Comparison of ENCODE assay signal across 9 mouse cellular contexts in the genomic region with DNA sequence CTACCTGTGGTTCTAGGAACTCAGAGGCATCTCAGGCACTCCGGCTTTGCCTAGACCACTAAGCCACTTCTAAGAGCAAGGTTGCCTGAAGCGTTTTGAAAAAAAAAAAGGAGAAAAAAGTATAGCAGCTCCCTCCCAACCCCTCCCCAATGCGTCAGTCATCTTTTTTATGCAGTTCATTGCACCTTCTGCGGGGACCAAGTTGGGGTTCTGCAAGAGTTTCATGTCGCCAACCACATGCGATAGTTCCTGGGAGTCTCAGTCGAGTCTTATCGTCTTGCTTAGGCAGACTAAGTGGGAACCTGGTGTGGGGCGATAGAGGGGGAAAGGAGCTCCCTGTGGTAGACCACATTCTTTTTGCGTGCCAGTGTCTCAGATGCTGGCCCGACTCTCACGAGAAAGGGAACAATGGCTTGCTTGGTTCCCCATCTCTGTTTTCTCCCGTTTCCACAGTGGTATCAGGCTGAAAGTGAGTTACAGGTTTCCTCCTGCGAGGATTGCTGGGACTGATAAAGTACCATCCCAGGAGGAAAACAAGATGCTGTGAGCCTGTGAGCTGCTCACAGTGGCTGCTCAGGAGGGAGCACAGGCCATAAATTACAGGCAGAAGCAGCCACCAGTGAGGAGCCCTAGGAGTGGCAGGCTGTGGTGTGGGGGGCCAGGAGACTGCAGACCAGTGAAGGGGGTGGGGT. TPM values are rescaled to one million over a fixed set of nuclear protein-coding genes. Genes with fewer than 3 reads are reported as not detected.
DNase-seq lines count a peak whose midpoint lies in the region; ATAC-seq lines count a peak whose summit lies in the region.
"Had no signal": no experiment of that assay in that cellular context is flagged by ENCODE, and none has a peak within 500 bp of the region (broad histone marks: within the 10 kb centered on the region; RNA-seq: fewer than 3 reads in every experiment).

No protein-coding gene starts in this region.

- H3K9ac ChIP-seq in kidney, embryonic 14.5 days (ENCODE audit: low read depth, low read length): no peak overlapping the region
- H3K9ac ChIP-seq in liver, embryonic 16.5 days (ENCODE audit: low read depth, low read length): peak overlapping the region; percentile 50

- no peaks in the 10 kb centered on the region for H3K36me3 ChIP-seq in kidney, embryonic 14.5 days (ENCODE audit: control insufficient read depth, insufficient read depth, low read length)
- no peaks in the 10 kb centered on the region for H3K36me3 ChIP-seq in liver, embryonic 16.5 days (ENCODE audit: control insufficient read depth, insufficient read depth)

- no peak for DNase-seq in kidney, adult 11 months
- DNase-seq in c-Kit-positive CD71-positive TER-119-positive erythroid progenitor cells, embryonic 14.5 days (ENCODE audit: low spot score): peak; percentile 81
- DNase-seq in thymus, postnatal 0 days (ENCODE audit: low spot score): peak; percentile 82
- DNase-seq in adipocyte (ENCODE audit: low spot score): no peak
- no peak for DNase-seq in left cerebral cortex, adult 18-20 months (ENCODE audit: low spot score in 2 of 2)
- no peak for DNase-seq in layer of hippocampus, postnatal 25 days (ENCODE audit: extremely low spot score in 1 of 2, low spot score in 1 of 2)
- DNase-seq: kidney, adult 8-10 months had no signal

- no peak overlapping the region for H3K4me2 ChIP-seq in kidney, embryonic 14.5 days (replicated peaks; ENCODE audit: low read depth, low read length)
- H3K4me2 ChIP-seq in liver, embryonic 16.5 days (ENCODE audit: low read depth, low read length): peak overlapping the region; percentile 75

- H3K4me3 ChIP-seq in kidney, embryonic 14.5 days (ENCODE audit: low read length): no peak overlapping the region
- H3K4me3 ChIP-seq in liver, embryonic 16.5 days (ENCODE audit: low read depth, low read length): peak overlapping the region; percentile 62

- H3K4me1 ChIP-seq in kidney, embryonic 14.5 days (ENCODE audit: control insufficient read depth, insufficient read depth, low read length): 0 out of 2 replicates have a peak, but pooled peaks cover 7% of the 10 kb centered on the region
- H3K4me1 ChIP-seq in liver, embryonic 16.5 days (ENCODE audit: control insufficient read depth, low read depth, low read length): peaks cover 68% of the 10 kb centered on the region

- H3K9me3 ChIP-seq in kidney, embryonic 14.5 days (ENCODE audit: control insufficient read depth, low read length): no peaks in the 10 kb centered on the region
- H3K9me3 ChIP-seq in liver, embryonic 16.5 days (replicated peaks; ENCODE audit: control insufficient read depth, low read length): no peaks in the 10 kb centered on the region

- no peaks in the 10 kb centered on the region; the same call in 1 of the 2 replicates for H3K27me3 ChIP-seq in kidney, embryonic 14.5 days (ENCODE audit: control insufficient read depth, insufficient read depth, low read length)
- H3K27me3 ChIP-seq in liver, embryonic 16.5 days (ENCODE audit: control insufficient read depth, insufficient read depth, low read depth, low read length): no peaks in the 10 kb centered on the region

- peak; percentile 69 for ATAC-seq in kidney, embryonic 14.5 days (ENCODE audit: low FRiP score, low TSS enrichment)
- peak; percentile 72 for ATAC-seq in liver, embryonic 16.5 days (ENCODE audit: low read depth)

- WGBS in kidney, embryonic 14.5 days: 52% methylated on average over 14 of the region's 14 CpGs
- 16% methylated on average over 14 of the region's 14 CpGs for WGBS in liver, embryonic 16.5 days (ENCODE audit: insufficient replicate concordance)

- no peak overlapping the region for H3K27ac ChIP-seq in kidney, embryonic 14.5 days (ENCODE audit: low read depth, low read length)
- H3K27ac ChIP-seq in liver, embryonic 16.5 days (ENCODE audit: low read length): peak overlapping the region; percentile 85

RNA-seq across cellular contexts. Expression of gene Runx1, which starts 3.9 kb away (rescaled TPM):
- polyA plus RNA-seq in kidney, embryonic 14.5 days (2014; fragmentation: Nextera tagmentation; extraction: Ambion mirVana): 0.90 and 1.3 TPM in 2 replicates
- polyA plus RNA-seq in liver, embryonic 16.5 days (2015; fragmentation: Nextera tagmentation; extraction: Ambion mirVana): 4.1 and 4.4 TPM in 2 replicates
- 40.7 and 45.5 TPM in 2 replicates for polyA plus RNA-seq in thymus, postnatal 0 days (2015; fragmentation: Nextera tagmentation; extraction: Ambion mirVana)
- 1 to 10 TPM; 1.6 to 1.8 TPM for total RNA-seq in left cerebral cortex, adult 18-20 months (2021)
- total RNA-seq in layer of hippocampus, postnatal 25 days (2021): 1 to 10 TPM in 1 of 2 experiments, under 1 TPM in 1; 0.74 to 2.1 TPM

Comparison
In these comparisons a context has a peak if more than half of its experiments do, and no peak if none do; other contexts are left out.
1. DNase-seq: peak in c-Kit-positive CD71-positive TER-119-positive erythroid progenitor cells, embryonic 14.5 days (single experiment) and thymus, postnatal 0 days (single experiment); none in kidney, adult 11 months (single experiment), adipocyte (single experiment), left cerebral cortex, adult 18-20 months (0 of 2) and layer of hippocampus, postnatal 25 days (0 of 2).